Mouse (Mus musculus) G1E (cell line): ENCODE data around the gene Pola2.

Experiments used
- CTCF ChIP-seq: IDR thresholded peaks from 2 replicates; pipeline ENCODE4 v1.5.1; 2012; ENCODE audit warnings: low read depth, low read length, inconsistent platforms, mixed read lengths
- GATA1 ChIP-seq: IDR thresholded peaks from 2 replicates; pipeline ENCODE4 v1.6.1; 2012; ENCODE audit warnings: borderline replicate concordance, low read length, inconsistent platforms, mixed read lengths
- GATA2 ChIP-seq: IDR thresholded peaks from 2 replicates; pipeline ENCODE4 v1.6.1; 2012; ENCODE audit warnings: low read depth, low read length, inconsistent platforms, borderline replicate concordance
- POLR2AphosphoS5 ChIP-seq: IDR thresholded peaks from 2 replicates; pipeline ENCODE4 v1.6.1; 2012; ENCODE audit warnings: low read depth, low read length, inconsistent platforms; ENCODE audit not compliant: insufficient replicate concordance
- TAL1 ChIP-seq: conservative IDR thresholded peaks from 2 replicates; pipeline ENCODE4 v1.6.1; 2012; ENCODE audit warnings: low read depth, low read length, inconsistent platforms, mixed read lengths

- TF ChIP-seq CTCF (no peak), GATA1 (no peak), POLR2AphosphoS5 (no peak), GATA2 (no peak), TAL1 (no peak)
These were observed 26.0 kb upstream of the Pola2 start for GRCm38 (mm10) chr19:5990033-5990432.
